Mouse (Mus musculus) regulatory T cell (primary cell): ENCODE data around the gene Zdhhc11.

Experiments
- in situ Hi-C: fragments of 300-600 bp; cut with MboI, MseI; formaldehyde crosslinking; loops from one replicate; pipeline ENCODE4 v1.15.1; 2025; ENCODE audit warnings: high pct_unique_total_duplicates

The Zdhhc11 gene

GRCm38 (mm10) chr13:73963551-73963950 lies at the start of gene Zdhhc11:
Gene Zdhhc11, plus strand, starts transcription at chr13:73963851.
- in situ Hi-C loops = no loop called here

GRCm38 (mm10) chr13:73932201-73932600 lies 31.4 kb upstream of the Zdhhc11 start:
- in situ Hi-C loops = no loop called here

GRCm38 (mm10) chr13:73936938-73937320 lies 26.7 kb upstream of the Zdhhc11 start:
- in situ Hi-C loops = no loop called here

- in situ Hi-C loops = no loop called here
Measured at GRCm38 (mm10) chr13:73937321-73938176, 26.1 kb upstream of the Zdhhc11 start, which contains the start of the genes Trip13 and Brd9. Gene Trip13, minus strand, starts transcription at chr13:73937784. Gene Brd9, plus strand, starts transcription at chr13:73937811.

GRCm38 (mm10) chr13:73938177-73938560 lies 25.5 kb upstream of the Zdhhc11 start:
- in situ Hi-C loops = no loop called here

- in situ Hi-C loops = no loop called here
Measured at GRCm38 (mm10) chr13:73939101-73939500, 24.6 kb upstream of the Zdhhc11 start.

- in situ Hi-C loops = no loop called here
Measured at GRCm38 (mm10) chr13:73944606-73945005, 19.0 kb upstream of the Zdhhc11 start.

- in situ Hi-C loops = no loop called here
Measured at GRCm38 (mm10) chr13:73953551-73954130, 10.0 kb upstream of the Zdhhc11 start.

GRCm38 (mm10) chr13:73954666-73955065 lies 9.0 kb upstream of the Zdhhc11 start:
- in situ Hi-C loops = no loop called here

GRCm38 (mm10) chr13:73955531-73955930 lies 8.1 kb upstream of the Zdhhc11 start:
- in situ Hi-C loops = no loop called here

- in situ Hi-C loops = no loop called here
Measured at GRCm38 (mm10) chr13:73960117-73960652, 3.5 kb upstream of the Zdhhc11 start.

GRCm38 (mm10) chr13:73961177-73961576 lies 2.5 kb upstream of the Zdhhc11 start:
- in situ Hi-C loops = no loop called here

GRCm38 (mm10) chr13:73970545-73971448 lies 7.1 kb downstream of the Zdhhc11 start:
- in situ Hi-C loops = loop anchor here (5.0 kb wide), 1 partner anchor 57 kb away; no protein-coding TSS in a partner anchor

- in situ Hi-C loops = loop anchor here (5.0 kb wide), 1 partner anchor 53 kb away; no protein-coding TSS in a partner anchor
Measured at GRCm38 (mm10) chr13:73974523-73974922, 10.9 kb downstream of the Zdhhc11 start.

GRCm38 (mm10) chr13:73976935-73977334 lies 13.3 kb downstream of the Zdhhc11 start:
- in situ Hi-C loops = no loop called here

GRCm38 (mm10) chr13:73990325-73990724 lies 26.7 kb downstream of the Zdhhc11 start:
- in situ Hi-C loops = no loop called here

- in situ Hi-C loops = no loop called here
Measured at GRCm38 (mm10) chr13:73990761-73991160, 27.1 kb downstream of the Zdhhc11 start.

- in situ Hi-C loops = no loop called here
Measured at GRCm38 (mm10) chr13:73991267-73991666, 27.6 kb downstream of the Zdhhc11 start.

- in situ Hi-C loops = no loop called here
Measured at GRCm38 (mm10) chr13:73996456-73996855, 32.8 kb downstream of the Zdhhc11 start.

- in situ Hi-C loops = no loop called here
Measured at GRCm38 (mm10) chr13:74000519-74000918, 36.9 kb downstream of the Zdhhc11 start.

GRCm38 (mm10) chr13:74000961-74001360 lies 37.3 kb downstream of the Zdhhc11 start:
- in situ Hi-C loops = no loop called here
